Mouse (Mus musculus): ENCODE data around the gene Mustn1. TPM values are rescaled to one million over a fixed set of nuclear protein-coding genes. Genes with fewer than 3 reads are reported as not detected.

Mustn1 gene
- 0.43 and 0.68 TPM in 2 replicates for polyA plus RNA-seq (2016; fragmentation: Nextera tagmentation; extraction: Ambion mirVana)

- Histone ChIP-seq H3K9me3 (no peaks in the 10 kb centered on the region), H3K4me1 (no peaks in the 10 kb centered on the region), H3K36me3 (peaks cover 14% of the 10 kb centered on the region), H3K4me3 (no peak within 1 kb of the TSS), H3K4me2 (replicated peaks) (no peak within 1 kb of the TSS), H3K9ac (replicated peaks) (no peak within 1 kb of the TSS), H3K27ac (replicated peaks) (no peak within 1 kb of the TSS), H3K27me3 (no peaks in the 10 kb centered on the region)
- 79% methylated on average over 11 of the region's 11 CpGs for WGBS
- ATAC-seq (ENCODE audit: low FRiP score, low read depth), result no peak
Measured at GRCm38 (mm10) chr14:30878958-30879571, at the start of gene Mustn1. TSS of gene Mustn1 (plus strand) at chr14:30879200.

- Histone ChIP-seq H3K9me3 (no peaks in the 10 kb centered on the region), H3K9ac (replicated peaks) (no peak overlapping the region), H3K4me3 (no peak overlapping the region), H3K4me2 (replicated peaks) (no peak overlapping the region), H3K27ac (replicated peaks) (no peak overlapping the region), H3K36me3 (peaks cover 13% of the 10 kb centered on the region), H3K27me3 (no peaks in the 10 kb centered on the region), H3K4me1 (no peaks in the 10 kb centered on the region)
- WGBS, result 94% methylated on average over 14 of the region's 14 CpGs
- no peak for ATAC-seq (ENCODE audit: low FRiP score, low read depth)
Measured at GRCm38 (mm10) chr14:30837416-30837996, 41.5 kb upstream of the Mustn1 start.

GRCm38 (mm10) chr14:30843701-30844100, 35.3 kb upstream of the Mustn1 start:
- no peak overlapping the region for H3K27ac ChIP-seq (replicated peaks)
- H3K4me1 ChIP-seq, result no peaks in the 10 kb centered on the region
- no peak overlapping the region for H3K9ac ChIP-seq (replicated peaks)
- ATAC-seq (ENCODE audit: low FRiP score, low read depth), result no peak
- no peak overlapping the region for H3K4me3 ChIP-seq
- H3K9me3 ChIP-seq, result no peaks in the 10 kb centered on the region
- H3K27me3 ChIP-seq, result no peaks in the 10 kb centered on the region
- H3K4me2 ChIP-seq (replicated peaks), result no peak overlapping the region
- WGBS, result 87% methylated on average over 3 of the region's 3 CpGs
- H3K36me3 ChIP-seq, result no peaks in the 10 kb centered on the region

GRCm38 (mm10) chr14:30850504-30850903, 28.5 kb upstream of the Mustn1 start:
- H3K9ac ChIP-seq (replicated peaks), result no peak overlapping the region
- 92% methylated on average over 5 of the region's 5 CpGs for WGBS
- ATAC-seq (ENCODE audit: low FRiP score, low read depth), result no peak
- no peak overlapping the region for H3K27ac ChIP-seq (replicated peaks)
- H3K4me1 ChIP-seq, result no peaks in the 10 kb centered on the region
- H3K4me3 ChIP-seq, result no peak overlapping the region
- H3K36me3 ChIP-seq, result 0 out of 2 replicates have a peak, but pooled peaks cover 3% of the 10 kb centered on the region
- no peaks in the 10 kb centered on the region for H3K27me3 ChIP-seq
- no peak overlapping the region for H3K4me2 ChIP-seq (replicated peaks)
- H3K9me3 ChIP-seq, result no peaks in the 10 kb centered on the region

GRCm38 (mm10) chr14:30852325-30852724, 26.7 kb upstream of the Mustn1 start:
- 0 out of 2 replicates have a peak, but pooled peaks cover 3% of the 10 kb centered on the region for H3K36me3 ChIP-seq

GRCm38 (mm10) chr14:30855316-30855715, 23.7 kb upstream of the Mustn1 start:
- Histone ChIP-seq H3K9ac (replicated peaks) (no peak overlapping the region), H3K27ac (replicated peaks) (no peak overlapping the region), H3K9me3 (no peaks in the 10 kb centered on the region), H3K4me2 (replicated peaks) (no peak overlapping the region), H3K36me3 (0 out of 2 replicates have a peak, but pooled peaks cover 3% of the 10 kb centered on the region), H3K27me3 (no peaks in the 10 kb centered on the region), H3K4me3 (no peak overlapping the region), H3K4me1 (no peaks in the 10 kb centered on the region)
- ATAC-seq (ENCODE audit: low FRiP score, low read depth), result no peak
- whole genome bisulfite sequencing, result 89% methylated on average over 3 of the region's 3 CpGs

More at GRCm38 (mm10) chr14:30852325-30852724, 26.7 kb upstream of the Mustn1 start:
- Histone ChIP-seq H3K9me3 (no peaks in the 10 kb centered on the region), H3K4me2 (replicated peaks) (no peak overlapping the region), H3K4me1 (no peaks in the 10 kb centered on the region), H3K27me3 (no peaks in the 10 kb centered on the region), H3K9ac (replicated peaks) (no peak overlapping the region), H3K27ac (replicated peaks) (no peak overlapping the region), H3K4me3 (no peak overlapping the region)
- no peak for ATAC-seq (ENCODE audit: low FRiP score, low read depth)
- WGBS, result 91% methylated on average over 5 of the region's 5 CpGs

- WGBS, result 93% methylated on average over 10 of the region's 10 CpGs
- 0 out of 2 replicates have a peak, but pooled peaks cover 3% of the 10 kb centered on the region for H3K36me3 ChIP-seq
- ATAC-seq (ENCODE audit: low FRiP score, low read depth), result no peak
- no peak overlapping the region for H3K4me2 ChIP-seq (replicated peaks)
- no peak overlapping the region for H3K4me3 ChIP-seq
- no peaks in the 10 kb centered on the region for H3K27me3 ChIP-seq
- H3K27ac ChIP-seq (replicated peaks), result no peak overlapping the region
- H3K4me1 ChIP-seq, result no peaks in the 10 kb centered on the region
- no peaks in the 10 kb centered on the region for H3K9me3 ChIP-seq
- no peak overlapping the region for H3K9ac ChIP-seq (replicated peaks)
Measured at GRCm38 (mm10) chr14:30856885-30857507, 22.0 kb upstream of the Mustn1 start.

- Histone ChIP-seq H3K9me3 (no peaks in the 10 kb centered on the region), H3K36me3 (0 out of 2 replicates have a peak, but pooled peaks cover 3% of the 10 kb centered on the region), H3K4me3 (no peak overlapping the region), H3K27ac (replicated peaks) (no peak overlapping the region), H3K27me3 (no peaks in the 10 kb centered on the region), H3K9ac (replicated peaks) (no peak overlapping the region), H3K4me2 (replicated peaks) (no peak overlapping the region), H3K4me1 (no peaks in the 10 kb centered on the region)
- ATAC-seq (ENCODE audit: low FRiP score, low read depth), result no peak
- WGBS, result 84% methylated on average over 4 of the region's 4 CpGs
Measured at GRCm38 (mm10) chr14:30857990-30858389, 21.0 kb upstream of the Mustn1 start.

GRCm38 (mm10) chr14:30861421-30862125, 17.4 kb upstream of the Mustn1 start:
- Histone ChIP-seq H3K4me1 (no peaks in the 10 kb centered on the region), H3K9me3 (no peaks in the 10 kb centered on the region), H3K4me3 (no peak overlapping the region), H3K9ac (replicated peaks) (no peak overlapping the region), H3K27ac (replicated peaks) (no peak overlapping the region), H3K4me2 (replicated peaks) (no peak overlapping the region), H3K27me3 (no peaks in the 10 kb centered on the region), H3K36me3 (no peaks in the 10 kb centered on the region)
- no peak for ATAC-seq (ENCODE audit: low FRiP score, low read depth)
- 83% methylated on average over 16 of the region's 16 CpGs for WGBS

- H3K4me1 ChIP-seq, result no peaks in the 10 kb centered on the region
- no peak for ATAC-seq (ENCODE audit: low FRiP score, low read depth)
- no peaks in the 10 kb centered on the region for H3K9me3 ChIP-seq
- no peaks in the 10 kb centered on the region for H3K27me3 ChIP-seq
- no peak overlapping the region for H3K27ac ChIP-seq (replicated peaks)
- no peak overlapping the region for H3K4me3 ChIP-seq
- 93% methylated on average over 9 of the region's 9 CpGs for WGBS
- H3K36me3 ChIP-seq, result no peaks in the 10 kb centered on the region
- H3K9ac ChIP-seq (replicated peaks), result no peak overlapping the region
- no peak overlapping the region for H3K4me2 ChIP-seq (replicated peaks)
Measured at GRCm38 (mm10) chr14:30862368-30862767, 16.6 kb upstream of the Mustn1 start.

GRCm38 (mm10) chr14:30865311-30865710, 13.7 kb upstream of the Mustn1 start:
- Histone ChIP-seq H3K27ac (replicated peaks) (no peak overlapping the region), H3K9ac (replicated peaks) (no peak overlapping the region), H3K4me1 (no peaks in the 10 kb centered on the region), H3K4me2 (replicated peaks) (no peak overlapping the region), H3K27me3 (no peaks in the 10 kb centered on the region), H3K4me3 (no peak overlapping the region), H3K36me3 (0 out of 2 replicates have a peak, but pooled peaks cover 7% of the 10 kb centered on the region), H3K9me3 (no peaks in the 10 kb centered on the region)
- WGBS, result 60% methylated on average over 3 of the region's 3 CpGs
- ATAC-seq (ENCODE audit: low FRiP score, low read depth), result no peak

GRCm38 (mm10) chr14:30867042-30867441, 12.0 kb upstream of the Mustn1 start:
- H3K27me3 ChIP-seq, result no peaks in the 10 kb centered on the region
- ATAC-seq (ENCODE audit: low FRiP score, low read depth), result no peak
- H3K4me3 ChIP-seq, result no peak overlapping the region
- H3K27ac ChIP-seq (replicated peaks), result no peak overlapping the region
- H3K9me3 ChIP-seq, result no peaks in the 10 kb centered on the region
- H3K4me1 ChIP-seq, result no peaks in the 10 kb centered on the region
- 31% methylated on average over 5 of the region's 5 CpGs for WGBS
- H3K9ac ChIP-seq (replicated peaks), result no peak overlapping the region
- H3K36me3 ChIP-seq, result peaks cover 11% of the 10 kb centered on the region; the same call in 1 of the 2 replicates
- H3K4me2 ChIP-seq (replicated peaks), result no peak overlapping the region
